Mouse (Mus musculus) hindbrain, embryonic 16.5 days (tissue): ENCODE measurements around the gene Pcdh10. TPM values are rescaled to one million over a fixed set of nuclear protein-coding genes. Genes with fewer than 3 reads are reported as not detected.

Source experiments
- ATAC-seq: fragments of 200-750 bp; cut with Nextera tagmentation; 2 replicates; pipeline ENCODE4 v1.8.0; 2017; ENCODE audit warnings: moderate TSS enrichment, moderate library complexity
- H3K27ac ChIP-seq: fragments of 300-500 bp; sonication (generic); 2 replicates; pipeline ENCODE4 v1.5.1; 2014; ENCODE audit warnings: low read depth, mild to moderate bottlenecking, control low read depth, low read length, moderate library complexity
- H3K27me3 ChIP-seq: fragments of 300-500 bp; sonication (generic); replicated peaks from 2 replicates; pipeline ENCODE4 v1.6.1; 2014; ENCODE audit warnings: low read length; ENCODE audit not compliant: control insufficient read depth, insufficient read depth
- H3K36me3 ChIP-seq: fragments of 300-500 bp; sonication (generic); 2 replicates; pipeline ENCODE4 v1.6.1; 2014; ENCODE audit warnings: mild to moderate bottlenecking, low read length, moderate library complexity, mixed read lengths; ENCODE audit not compliant: control insufficient read depth, insufficient read depth
- H3K4me1 ChIP-seq: fragments of 300-500 bp; sonication (generic); 2 replicates; pipeline ENCODE4 v1.6.1; 2014; ENCODE audit warnings: low read depth, low read length; ENCODE audit not compliant: control insufficient read depth, insufficient read depth
- H3K4me2 ChIP-seq: fragments of 300-500 bp; sonication (generic); 2 replicates; pipeline ENCODE4 v1.6.1; 2014; ENCODE audit warnings: mild to moderate bottlenecking, low read length, control low read depth, moderate library complexity
- H3K4me3 ChIP-seq: fragments of 300-500 bp; sonication (generic); 2 replicates; pipeline ENCODE4 v1.5.1; 2014; ENCODE audit warnings: mild to moderate bottlenecking, low read length, control low read depth, moderate library complexity
- H3K9ac ChIP-seq: fragments of 300-500 bp; sonication (generic); 2 replicates; pipeline ENCODE4 v1.6.1; 2014; ENCODE audit warnings: low read depth, mild to moderate bottlenecking, control low read depth, low read length, moderate library complexity
- H3K9me3 ChIP-seq: fragments of 300-500 bp; sonication (generic); 2 replicates; pipeline ENCODE4 v1.6.1; 2014; ENCODE audit warnings: mild to moderate bottlenecking, low read length, moderate library complexity; ENCODE audit not compliant: control insufficient read depth
- WGBS: fragments of 180-500 bp; shearing (Covaris S2); extraction: QIAGEN DNeasy Blood & Tissue Kit; methylation state at CpG from one replicate; pipeline ENCODE4 v1.1.7; 2014; 5-methylcytosine and 5-hydroxymethylcytosine counted together
- polyA plus RNA-seq: library from polyadenylated mRNA; unstranded; fragments of >200 nt; fragmentation: Nextera tagmentation; extraction: Ambion mirVana; gene quantifications from 2 replicates; pipeline ENCODE4 v1.2.1, GENCODE M21; 2015

Pcdh10 gene
- polyA plus RNA-seq, 1 experiment from 2014 or later: 19.0 TPM

GRCm38 (mm10) chr3:45432172-45432765 is 54.1 kb downstream of the Pcdh10 start:
- H3K27me3 ChIP-seq: no peaks in the 10 kb centered on the region
- H3K4me1 ChIP-seq: no peaks in the 10 kb centered on the region
- H3K9ac ChIP-seq: no peak overlapping the region; the same call in 1 of the 2 replicates
- no peaks in the 10 kb centered on the region for H3K9me3 ChIP-seq
- WGBS: 57% methylated on average over 11 of the region's 11 CpGs
- no peaks in the 10 kb centered on the region for H3K36me3 ChIP-seq
- H3K4me3 ChIP-seq: no peak overlapping the region
- H3K27ac ChIP-seq: no peak overlapping the region
- H3K4me2 ChIP-seq: no peak overlapping the region
- no peak for ATAC-seq
